In the genomic region with DNA sequence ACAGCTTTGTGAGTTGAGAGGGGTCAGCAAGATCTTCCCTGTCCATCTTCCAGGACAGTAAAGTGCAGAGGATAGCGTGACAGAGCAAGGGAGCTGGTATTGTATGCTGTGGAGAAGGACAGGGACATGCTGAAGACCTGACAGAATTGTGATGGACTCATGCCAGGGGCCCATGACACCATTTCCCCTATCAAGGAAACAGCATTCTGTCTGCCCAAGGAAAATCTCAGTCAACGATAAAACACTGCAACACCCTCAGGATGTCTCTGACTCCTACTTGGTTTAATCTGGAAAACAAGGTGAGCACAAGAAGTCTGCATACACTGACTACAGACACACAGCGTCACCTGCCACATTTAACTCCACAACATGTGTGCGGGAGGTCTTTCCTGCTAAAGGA, we compare ENCODE assay signal across 16 mouse cellular contexts.
"Had no signal": no experiment of that assay in that cellular context is flagged by ENCODE, and none has a peak within 500 bp of the region (broad histone marks: within the 10 kb centered on the region; RNA-seq: fewer than 3 reads in every experiment).

A gene (minus strand): TSS at position 101 of the 400 bp plus-strand sequence.

- H3K4me1 ChIP-seq: midbrain, embryonic 10.5 days; midbrain, embryonic 12.5 days; neural tube, embryonic 13.5 days; neural tube, embryonic 15.5 days had no signal

- H3K9me3 ChIP-seq: midbrain, embryonic 10.5 days; midbrain, embryonic 12.5 days; neural tube, embryonic 13.5 days; neural tube, embryonic 15.5 days had no signal

- ATAC-seq: midbrain, embryonic 16.5 days had no signal

- H3K4me3 ChIP-seq: midbrain, embryonic 10.5 days; midbrain, embryonic 12.5 days; myocyte; neural tube, embryonic 13.5 days; neural tube, embryonic 15.5 days had no signal

- H3K27ac ChIP-seq: midbrain, embryonic 10.5 days; midbrain, embryonic 12.5 days; neural tube, embryonic 13.5 days; neural tube, embryonic 15.5 days had no signal

- H3K27me3 ChIP-seq: midbrain, embryonic 12.5 days; neural tube, embryonic 13.5 days; neural tube, embryonic 15.5 days had no signal

- DNase-seq: lung, embryonic 14.5 days; lung, postnatal 10 days; lung, postnatal 4 days; midbrain, embryonic 14.5 days; retina, postnatal 1 day; right cerebral cortex, postnatal 4 days; spleen, adult 18-20 months; thymus, adult 18-20 months; thymus, postnatal 14 days; thymus, postnatal 36 days had no signal

- H3K9ac ChIP-seq: lung, embryonic 14.5 days; midbrain, embryonic 12.5 days; neural tube, embryonic 13.5 days; neural tube, embryonic 15.5 days had no signal

- H3K4me2 ChIP-seq: lung, embryonic 14.5 days; midbrain, embryonic 12.5 days; neural tube, embryonic 13.5 days; neural tube, embryonic 15.5 days had no signal
